Mouse (Mus musculus) limb, embryonic 11.5 days (tissue): ENCODE data around the gene Tmem121. TPM values are rescaled to one million over a fixed set of nuclear protein-coding genes. Genes with fewer than 3 reads are reported as not detected.

ENCODE experiments used
- ATAC-seq: fragments of 200-750 bp; cut with Nextera tagmentation; 2 replicates; pipeline ENCODE4 v1.8.0; 2017; ENCODE audit warnings: low read depth; ENCODE audit not compliant: insufficient number of reproducible peaks, low FRiP score, low TSS enrichment
- DNase-seq: peaks from one replicate; pipeline ENCODE4 v3.0.0-alpha.2; 2015; ENCODE audit warnings: low spot score
- H3K27ac ChIP-seq: fragments of 300-500 bp; sonication (generic); replicated peaks from 2 replicates; pipeline ENCODE4 v1.5.1; 2014; ENCODE audit warnings: low read depth, mild to moderate bottlenecking, low read length
- H3K27me3 ChIP-seq: fragments of 300-500 bp; sonication (generic); 2 replicates; pipeline ENCODE4 v1.6.1; 2014; ENCODE audit warnings: mild to moderate bottlenecking, low read length, mixed read lengths; ENCODE audit not compliant: control insufficient read depth, insufficient read depth
- H3K36me3 ChIP-seq: fragments of 300-500 bp; sonication (generic); 2 replicates; pipeline ENCODE4 v1.6.1; 2014; ENCODE audit warnings: mild to moderate bottlenecking, low read length, moderate library complexity, mixed read lengths; ENCODE audit not compliant: control insufficient read depth, insufficient read depth
- H3K4me1 ChIP-seq: fragments of 300-500 bp; sonication (generic); 2 replicates; pipeline ENCODE4 v1.6.1; 2014; ENCODE audit warnings: low read length, mixed read lengths; ENCODE audit not compliant: control insufficient read depth, insufficient read depth
- H3K4me2 ChIP-seq: fragments of 300-500 bp; sonication (generic); 2 replicates; pipeline ENCODE4 v1.6.1; 2014; ENCODE audit warnings: low read depth, mild to moderate bottlenecking, moderate library complexity; ENCODE audit not compliant: severe bottlenecking
- H3K4me3 ChIP-seq: fragments of 300-500 bp; sonication (generic); 2 replicates; pipeline ENCODE4 v1.5.1; 2014; ENCODE audit warnings: low read depth, low read length
- H3K9ac ChIP-seq: fragments of 300-500 bp; sonication (generic); 2 replicates; pipeline ENCODE4 v1.6.1; 2014; ENCODE audit warnings: mild to moderate bottlenecking, low read length
- H3K9me3 ChIP-seq: fragments of 300-500 bp; sonication (generic); 2 replicates; pipeline ENCODE4 v1.6.1; 2016; ENCODE audit warnings: low read length; ENCODE audit not compliant: control insufficient read depth
- WGBS: fragments of 180-500 bp; shearing (Covaris S2); extraction: QIAGEN DNeasy Blood & Tissue Kit; methylation state at CpG from one replicate; pipeline ENCODE4 v1.1.7; 2014; 5-methylcytosine and 5-hydroxymethylcytosine counted together
- polyA plus RNA-seq: library from polyadenylated mRNA; unstranded; fragments of >200 nt; fragmentation: Nextera tagmentation; extraction: Ambion mirVana; gene quantifications from 2 replicates; pipeline ENCODE4 v1.2.1, GENCODE M21; 2014

Gene Tmem121
- polyA plus RNA-seq, result 8.0 and 12.0 TPM in 2 replicates

- H3K4me3 ChIP-seq, result peak within 1 kb of the TSS; percentile 62
- H3K36me3 ChIP-seq, result no peaks in the 10 kb centered on the region; the same call in 1 of the 2 replicates
- H3K9me3 ChIP-seq, result no peaks in the 10 kb centered on the region
- peak within 1 kb of the TSS; percentile 89 for H3K4me2 ChIP-seq
- peak within 1 kb of the TSS; percentile 85 for H3K9ac ChIP-seq
- 1% methylated on average over 63 of the region's 63 CpGs for WGBS
- H3K4me1 ChIP-seq, result peaks cover 10% of the 10 kb centered on the region; the same call in 1 of the 2 replicates
- H3K27ac ChIP-seq, result no peak within 1 kb of the TSS
- peak; percentile 57 for ATAC-seq
- peaks cover 7% of the 10 kb centered on the region; the same call in 1 of the 2 replicates for H3K27me3 ChIP-seq
- peak; percentile 67 for DNase-seq
These were observed at the start of gene Tmem121 for GRCm38 (mm10) chr12:113185442-113186291. Gene Tmem121 (plus strand): TSS chr12:113185930.

GRCm38 (mm10) chr12:113136492-113137020 lies 49.2 kb upstream of the Tmem121 start:
- no peak overlapping the region for H3K9ac ChIP-seq
- no peak overlapping the region for H3K4me3 ChIP-seq
- peaks cover 8% of the 10 kb centered on the region; the same call in 1 of the 2 replicates for H3K4me1 ChIP-seq
- no peaks in the 10 kb centered on the region for H3K9me3 ChIP-seq
- no peak overlapping the region for H3K27ac ChIP-seq
- 90% methylated on average over 17 of the region's 17 CpGs for WGBS
- ATAC-seq, result no peak
- DNase-seq, result no peak
- H3K36me3 ChIP-seq, result peaks cover 37% of the 10 kb centered on the region
- H3K4me2 ChIP-seq, result no peak overlapping the region
- H3K27me3 ChIP-seq, result peaks cover 12% of the 10 kb centered on the region

- Histone ChIP-seq H3K4me2 (no peak overlapping the region), H3K9ac (no peak overlapping the region), H3K36me3 (peaks cover 32% of the 10 kb centered on the region), H3K27ac (no peak overlapping the region), H3K4me1 (peaks cover 12% of the 10 kb centered on the region), H3K4me3 (no peak overlapping the region), H3K27me3 (peaks cover 21% of the 10 kb centered on the region), H3K9me3 (no peaks in the 10 kb centered on the region)
- ATAC-seq, result no peak
- 89% methylated on average over 18 of the region's 18 CpGs for WGBS
- DNase-seq, result no peak
These were observed 48.2 kb upstream of the Tmem121 start for GRCm38 (mm10) chr12:113137260-113138213.

GRCm38 (mm10) chr12:113138291-113138690 lies 47.4 kb upstream of the Tmem121 start:
- Histone ChIP-seq H3K4me3 (no peak overlapping the region), H3K4me1 (peaks cover 16% of the 10 kb centered on the region), H3K27me3 (peaks cover 21% of the 10 kb centered on the region), H3K9me3 (no peaks in the 10 kb centered on the region), H3K4me2 (no peak overlapping the region), H3K27ac (no peak overlapping the region), H3K9ac (no peak overlapping the region), H3K36me3 (peaks cover 28% of the 10 kb centered on the region)
- ATAC-seq, result no peak
- WGBS, result 81% methylated on average over 6 of the region's 6 CpGs
- DNase-seq, result no peak

GRCm38 (mm10) chr12:113138901-113139864 lies 46.5 kb upstream of the Tmem121 start:
- H3K4me2 ChIP-seq, result peak overlapping the region; percentile 80
- no peak overlapping the region for H3K4me3 ChIP-seq
- no peaks in the 10 kb centered on the region for H3K9me3 ChIP-seq
- WGBS, result 50% methylated on average over 11 of the region's 11 CpGs
- peaks cover 16% of the 10 kb centered on the region for H3K4me1 ChIP-seq
- ATAC-seq, result no peak
- no peak overlapping the region for H3K27ac ChIP-seq
- no peak overlapping the region for H3K9ac ChIP-seq
- DNase-seq, result no peak
- peaks cover 21% of the 10 kb centered on the region for H3K27me3 ChIP-seq
- peaks cover 23% of the 10 kb centered on the region for H3K36me3 ChIP-seq

GRCm38 (mm10) chr12:113139908-113140615 lies 45.7 kb upstream of the Tmem121 start, which contains the start of gene Crip2:
Gene Crip2 (plus strand): TSS chr12:113140236.
- Histone ChIP-seq H3K27me3 (peaks cover 21% of the 10 kb centered on the region), H3K9ac (0 out of 2 replicates have a peak within 1 kb of the TSS, but pooled peaks have one; percentile 27), H3K9me3 (no peaks in the 10 kb centered on the region), H3K4me1 (peaks cover 16% of the 10 kb centered on the region), H3K4me3 (peak within 1 kb of the TSS; percentile 40), H3K27ac (no peak within 1 kb of the TSS), H3K36me3 (peaks cover 23% of the 10 kb centered on the region), H3K4me2 (peak within 1 kb of the TSS; percentile 80)
- peak; percentile 82 for ATAC-seq
- WGBS, result under 1% methylated on average over 67 of the region's 68 CpGs
- DNase-seq, result peak; percentile 90
